Mouse (Mus musculus) spleen, postnatal 4 days (tissue): ENCODE measurements at regions not wholly inside any gene's neighbourhood (a gene's known extent, or its start where the extent isn't known, plus 50 kb on each side); places are given as distances from the start of the nearest gene placed in this dataset.

Experiments used
- DNase-seq, 2 experiments: peaks; one replicate each; pipeline ENCODE4 v3.0.0; 2022; ENCODE audit warnings: low spot score in 2 of 2

- DNase-seq, result no peak
Observed at GRCm38 (mm10) chr6:84261483-84261882, 253.1 kb downstream of the Dysf start.
